ENCODE assay signal across 19 mouse cellular contexts in the genomic region with DNA sequence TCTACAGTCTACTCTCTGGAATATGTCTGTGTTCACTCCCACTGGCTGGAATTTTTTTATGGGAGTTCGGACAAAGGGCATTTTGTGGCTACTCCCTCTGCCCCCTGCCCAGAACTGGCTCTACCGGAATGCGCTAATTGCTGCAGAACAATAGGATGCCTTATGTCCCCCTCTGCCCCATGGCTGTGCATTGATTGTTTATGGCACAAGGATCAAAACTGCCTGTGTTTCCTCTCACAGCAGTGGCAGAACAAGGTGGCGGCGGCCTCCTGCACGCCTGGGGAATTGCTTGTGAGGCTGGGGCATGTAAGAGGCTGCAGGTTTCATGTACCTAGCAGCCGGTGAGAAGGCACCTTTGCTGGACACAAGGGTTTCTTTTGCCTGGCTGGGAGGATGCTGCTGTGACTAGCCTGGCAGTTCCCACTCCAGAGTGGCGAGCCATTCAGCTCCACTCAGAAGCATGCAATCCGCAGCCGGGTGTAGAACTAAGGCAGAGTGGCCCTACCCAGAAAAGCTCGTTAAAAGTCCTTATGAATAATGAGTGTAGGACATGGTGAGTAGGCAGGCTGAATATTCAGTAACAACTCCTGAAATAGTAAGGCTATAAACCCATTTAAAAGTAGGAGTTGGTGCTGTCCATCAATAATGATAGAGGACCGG. TPM values are rescaled to one million over a fixed set of nuclear protein-coding genes. Genes with fewer than 3 reads are reported as not detected.
DNase-seq lines count a peak whose midpoint lies in the region; ATAC-seq lines count a peak whose summit lies in the region.
"Had no signal": no experiment of that assay in that cellular context is flagged by ENCODE, and none has a peak within 500 bp of the region (broad histone marks: within the 10 kb centered on the region; RNA-seq: fewer than 3 reads in every experiment).

No protein-coding gene starts in this region.

- H3K4me3 ChIP-seq in hindbrain, embryonic 10.5 days, result no peak overlapping the region
- H3K4me3 ChIP-seq in hindbrain, embryonic 14.5 days (replicated peaks; ENCODE audit: low read length), result no peak overlapping the region
- H3K4me3 ChIP-seq in limb, embryonic 11.5 days (ENCODE audit: low read depth, low read length), result no peak overlapping the region
- H3K4me3 ChIP-seq in midbrain, embryonic 10.5 days, result no peak overlapping the region
- H3K4me3 ChIP-seq: embryonic facial prominence, embryonic 13.5 days; midbrain, embryonic 13.5 days had no signal

- WGBS in hindbrain, embryonic 10.5 days, result 52% methylated on average over 12 of the region's 12 CpGs
- 48% methylated on average over 12 of the region's 12 CpGs for WGBS in hindbrain, embryonic 14.5 days
- WGBS in limb, embryonic 11.5 days, result 49% methylated on average over 12 of the region's 12 CpGs
- WGBS in midbrain, embryonic 10.5 days, result 78% methylated on average over 12 of the region's 12 CpGs

- H3K27ac ChIP-seq in hindbrain, embryonic 10.5 days, result peak overlapping the region; percentile 50; the same call in 1 of the 2 replicates
- no peak overlapping the region for H3K27ac ChIP-seq in hindbrain, embryonic 14.5 days
- H3K27ac ChIP-seq in limb, embryonic 11.5 days (replicated peaks; ENCODE audit: low read depth, low read length), result peak overlapping the region; percentile 63
- H3K27ac ChIP-seq in midbrain, embryonic 10.5 days (replicated peaks), result no peak overlapping the region
- H3K27ac ChIP-seq: embryonic facial prominence, embryonic 13.5 days; midbrain, embryonic 13.5 days had no signal

- DNase-seq in hindbrain, embryonic 10.5 days (ENCODE audit: low spot score), result peak; percentile 39
- DNase-seq in hindbrain, embryonic 14.5 days (ENCODE audit: low spot score), result no peak
- DNase-seq in Muller cell, postnatal 12 days (ENCODE audit: inconsistent ontology term), result peak; percentile 96
- DNase-seq in embryo, embryonic 10.5 days (ENCODE audit: low spot score), result peak; percentile 52
- peak; percentile 68 for DNase-seq in limb, embryonic 11.5 days (ENCODE audit: low spot score)
- DNase-seq in midbrain, embryonic 10.5 days (ENCODE audit: low spot score), result no peak
- no peak for DNase-seq in right cerebral cortex, postnatal 10 days (ENCODE audit: low spot score in 2 of 2)
- DNase-seq: adrenal gland, postnatal 25 days; cerebellum, adult 11 months; left cerebral cortex, postnatal 4 days; lung, postnatal 10 days; right cerebral cortex, adult 18-20 months had no signal

- ATAC-seq in hindbrain, embryonic 14.5 days (ENCODE audit: low FRiP score), result no peak
- ATAC-seq in limb, embryonic 11.5 days (ENCODE audit: insufficient number of reproducible peaks, low FRiP score, low TSS enrichment, low read depth), result peak; percentile 57; the same call in 1 of the 2 replicates
- ATAC-seq in erythroblast, adult 5-6 weeks (replicated peaks; ENCODE audit: low FRiP score, poor library complexity, severe bottlenecking), result no peak
- ATAC-seq: inflammation-experienced regulatory T-cells, adult 6 months; midbrain, embryonic 13.5 days; Patski had no signal

- no peak overlapping the region for H3K9ac ChIP-seq in hindbrain, embryonic 14.5 days
- no peak overlapping the region; the same call in 1 of the 2 replicates for H3K9ac ChIP-seq in limb, embryonic 11.5 days (ENCODE audit: low read length)
- H3K9ac ChIP-seq: embryonic facial prominence, embryonic 13.5 days; midbrain, embryonic 13.5 days had no signal

- no peaks in the 10 kb centered on the region for H3K9me3 ChIP-seq in hindbrain, embryonic 10.5 days
- no peaks in the 10 kb centered on the region for H3K9me3 ChIP-seq in hindbrain, embryonic 14.5 days (ENCODE audit: control insufficient read depth, low read length)
- H3K9me3 ChIP-seq in limb, embryonic 11.5 days (ENCODE audit: control insufficient read depth, low read length), result no peaks in the 10 kb centered on the region
- H3K9me3 ChIP-seq in midbrain, embryonic 10.5 days (replicated peaks), result no peaks in the 10 kb centered on the region
- H3K9me3 ChIP-seq: embryonic facial prominence, embryonic 13.5 days; midbrain, embryonic 13.5 days had no signal

- H3K4me2 ChIP-seq in hindbrain, embryonic 14.5 days (replicated peaks), result no peak overlapping the region
- H3K4me2 ChIP-seq in limb, embryonic 11.5 days (ENCODE audit: low read depth, severe bottlenecking), result no peak overlapping the region
- H3K4me2 ChIP-seq: embryonic facial prominence, embryonic 13.5 days; midbrain, embryonic 13.5 days had no signal

- no peaks in the 10 kb centered on the region for H3K27me3 ChIP-seq in hindbrain, embryonic 10.5 days (ENCODE audit: insufficient read depth, poor library complexity, severe bottlenecking)
- no peaks in the 10 kb centered on the region for H3K27me3 ChIP-seq in hindbrain, embryonic 14.5 days (ENCODE audit: control insufficient read depth, insufficient read depth, low read length)
- H3K27me3 ChIP-seq in limb, embryonic 11.5 days (ENCODE audit: control insufficient read depth, insufficient read depth, low read length), result no peaks in the 10 kb centered on the region
- H3K27me3 ChIP-seq in midbrain, embryonic 10.5 days (ENCODE audit: low read depth, poor library complexity, severe bottlenecking), result no peaks in the 10 kb centered on the region
- H3K27me3 ChIP-seq: embryonic facial prominence, embryonic 13.5 days; midbrain, embryonic 13.5 days; Patski had no signal

- no peaks in the 10 kb centered on the region for H3K36me3 ChIP-seq in hindbrain, embryonic 10.5 days
- H3K36me3 ChIP-seq in hindbrain, embryonic 14.5 days (replicated peaks; ENCODE audit: control insufficient read depth, insufficient read depth), result no peaks in the 10 kb centered on the region
- H3K36me3 ChIP-seq in limb, embryonic 11.5 days (ENCODE audit: control insufficient read depth, insufficient read depth, low read length), result no peaks in the 10 kb centered on the region
- no peaks in the 10 kb centered on the region for H3K36me3 ChIP-seq in midbrain, embryonic 10.5 days
- H3K36me3 ChIP-seq: embryonic facial prominence, embryonic 13.5 days; midbrain, embryonic 13.5 days had no signal

- peaks cover 16% of the 10 kb centered on the region for H3K4me1 ChIP-seq in hindbrain, embryonic 10.5 days (replicated peaks)
- H3K4me1 ChIP-seq in hindbrain, embryonic 14.5 days (replicated peaks; ENCODE audit: control insufficient read depth, insufficient read depth, low read length), result 0 out of 2 replicates have a peak, but pooled peaks cover 5% of the 10 kb centered on the region
- peaks cover 3% of the 10 kb centered on the region for H3K4me1 ChIP-seq in limb, embryonic 11.5 days (ENCODE audit: control insufficient read depth, insufficient read depth, low read length)
- H3K4me1 ChIP-seq in midbrain, embryonic 10.5 days, result peaks cover 6% of the 10 kb centered on the region

RNA-seq across cellular contexts. Expression of a gene that starts 21.3 kb away (rescaled TPM):
- polyA plus RNA-seq in hindbrain, embryonic 10.5 days (2016; fragmentation: Nextera tagmentation; extraction: Ambion mirVana), result not detected in 2 replicates
- polyA plus RNA-seq in hindbrain, embryonic 14.5 days (2014; fragmentation: Nextera tagmentation; extraction: Ambion mirVana), result 0.15 TPM in 1 of 2 replicates, not detected in the other
- not detected in 2 replicates for polyA plus RNA-seq in limb, embryonic 11.5 days (2014; fragmentation: Nextera tagmentation; extraction: Ambion mirVana)
- polyA plus RNA-seq in midbrain, embryonic 10.5 days (2016; fragmentation: Nextera tagmentation; extraction: Ambion mirVana), result not detected in 2 replicates
- total RNA-seq in erythroblast, adult 5-6 weeks (2015; ENCODE audit: low replicate concordance), result not detected in 2 replicates
- total RNA-seq in erythroblast, adult 5-6 weeks (2017; ENCODE audit: low replicate concordance), result not detected in 2 replicates
- polyA plus RNA-seq: embryonic facial prominence, embryonic 13.5 days; heart, postnatal 0 days; inflammation-experienced regulatory T-cells, adult 6 months; midbrain, embryonic 13.5 days; neural tube, embryonic 11.5 days; Patski had no signal

Comparison
In these comparisons a context has a peak if more than half of its experiments do, and no peak if none do; other contexts are left out.
1. DNase-seq: peak in hindbrain, embryonic 10.5 days (single experiment), Muller cell, postnatal 12 days (single experiment), embryo, embryonic 10.5 days (single experiment) and limb, embryonic 11.5 days (single experiment); none in hindbrain, embryonic 14.5 days (single experiment), midbrain, embryonic 10.5 days (single experiment) and right cerebral cortex, postnatal 10 days (0 of 2).
2. H3K27ac ChIP-seq: peak in hindbrain, embryonic 10.5 days (single experiment) and limb, embryonic 11.5 days (single experiment); none in hindbrain, embryonic 14.5 days (single experiment) and midbrain, embryonic 10.5 days (single experiment).